Mouse (Mus musculus): ENCODE measurements around the gene Dcaf5.

Dcaf5 gene

DNA sequence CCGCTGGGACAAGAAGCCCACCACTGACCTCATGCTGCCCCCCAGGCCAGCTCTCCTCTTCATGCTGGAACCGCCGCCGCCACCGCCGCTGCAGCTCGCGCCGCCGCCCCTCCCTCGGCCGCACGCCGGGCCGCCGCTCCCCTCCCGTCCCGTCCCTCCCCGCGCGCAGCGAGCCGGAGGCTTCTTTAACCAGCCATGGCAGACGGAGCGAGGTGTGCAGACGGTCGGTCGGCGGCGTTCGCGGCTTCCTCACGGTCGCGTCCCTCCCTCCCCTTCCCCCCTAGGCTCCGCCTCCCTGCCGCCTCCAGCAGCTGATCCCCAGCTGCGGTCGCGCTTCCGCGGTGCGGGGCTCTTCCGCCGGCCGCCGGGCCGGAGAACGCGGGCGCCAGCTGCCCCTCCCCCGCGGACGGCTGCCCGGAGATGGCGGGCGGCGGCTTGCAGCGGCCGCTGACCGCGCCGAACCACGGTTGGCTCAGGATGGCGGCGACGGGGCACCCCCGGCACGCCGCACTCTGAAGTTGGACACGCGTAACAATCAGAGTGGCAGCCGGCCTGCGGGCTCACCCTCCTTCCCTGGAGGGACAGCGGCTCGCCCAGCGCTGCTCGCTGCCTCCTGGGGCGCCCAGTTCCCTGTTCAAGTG is at the start of gene Dcaf5:
Gene Dcaf5, minus strand, starts transcription at position 266 of the 641 bp plus-strand sequence.
- DNase-seq, result peak; percentile 86

DNA sequence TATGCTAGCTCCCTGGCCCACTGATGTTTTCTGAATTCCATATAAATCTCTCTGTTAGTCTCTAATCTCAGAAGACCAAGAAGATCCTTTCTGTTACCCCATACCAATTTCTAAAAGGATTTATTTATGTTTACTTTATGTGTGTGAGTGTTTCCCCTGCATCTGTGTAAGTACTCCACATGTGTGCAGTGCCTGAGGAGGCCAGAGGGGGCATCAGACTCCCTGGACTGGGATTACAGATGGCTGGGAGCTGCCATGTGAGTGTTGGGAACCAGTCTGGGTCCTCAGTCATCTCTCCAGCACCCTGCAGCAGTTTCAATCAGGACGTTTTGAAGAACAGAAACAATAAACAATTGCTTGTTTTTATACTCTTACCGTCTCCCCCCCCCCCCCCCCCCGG is 47.0 kb upstream of the Dcaf5 start:
- DNase-seq, result no peak

DNA sequence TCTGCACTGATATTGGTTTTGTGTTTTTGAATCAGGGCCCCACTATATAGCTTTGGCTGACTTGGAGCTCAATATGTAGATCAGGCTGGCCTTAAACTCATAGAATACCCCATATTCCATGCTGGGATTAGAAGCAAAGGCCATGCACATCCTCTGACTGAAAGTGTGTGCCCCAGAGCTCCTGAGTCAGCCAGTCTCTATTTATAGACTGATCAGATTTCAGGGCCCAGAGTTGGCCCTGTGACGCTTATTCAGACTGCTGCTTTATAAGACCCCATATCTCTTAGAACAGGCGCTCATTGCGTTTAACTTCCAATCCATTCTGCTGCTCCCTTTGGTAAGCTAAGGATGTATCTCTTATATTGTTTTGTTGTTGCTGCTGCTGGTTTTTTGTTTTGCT is 43.6 kb upstream of the Dcaf5 start:
- DNase-seq, result no peak

DNA sequence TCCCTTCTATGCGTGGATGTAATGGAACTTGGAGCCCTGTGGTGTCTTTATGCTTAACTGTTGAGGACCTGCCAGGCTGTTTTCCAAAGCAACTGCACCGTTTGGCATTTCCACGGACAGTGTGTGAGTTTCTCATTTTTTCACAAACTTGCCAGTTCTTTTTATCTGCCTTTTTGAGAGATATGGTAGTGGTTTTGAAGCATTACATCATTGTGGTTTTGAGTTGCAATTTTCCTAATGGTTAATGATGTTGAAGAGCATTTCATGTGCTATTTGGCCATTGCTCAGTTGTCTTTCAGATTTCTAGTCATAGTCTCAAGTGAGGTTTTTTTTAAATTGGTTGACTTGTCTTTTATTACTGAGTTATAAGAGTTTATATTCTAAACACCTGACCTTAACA is 37.3 kb upstream of the Dcaf5 start:
- DNase-seq, result no peak

DNA sequence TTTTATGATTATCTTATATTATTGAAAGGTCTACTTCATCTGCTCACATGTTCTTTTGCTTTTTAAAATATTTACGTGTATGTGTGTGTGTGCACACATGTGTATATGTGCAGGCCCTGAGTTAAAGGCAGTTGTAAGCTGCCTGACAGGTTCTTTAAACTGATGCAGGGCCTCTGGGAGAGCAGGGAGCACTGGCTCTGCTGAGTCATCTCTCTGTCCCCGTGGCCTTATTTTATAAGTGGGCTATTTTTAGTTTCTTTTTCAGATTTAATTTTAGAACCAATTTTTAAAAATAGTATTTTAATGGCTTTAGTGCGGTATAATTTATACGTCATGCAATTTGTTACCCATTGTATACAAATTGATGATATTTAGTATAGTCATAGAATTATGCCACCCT is 35.5 kb upstream of the Dcaf5 start:
- no peak for DNase-seq

DNA sequence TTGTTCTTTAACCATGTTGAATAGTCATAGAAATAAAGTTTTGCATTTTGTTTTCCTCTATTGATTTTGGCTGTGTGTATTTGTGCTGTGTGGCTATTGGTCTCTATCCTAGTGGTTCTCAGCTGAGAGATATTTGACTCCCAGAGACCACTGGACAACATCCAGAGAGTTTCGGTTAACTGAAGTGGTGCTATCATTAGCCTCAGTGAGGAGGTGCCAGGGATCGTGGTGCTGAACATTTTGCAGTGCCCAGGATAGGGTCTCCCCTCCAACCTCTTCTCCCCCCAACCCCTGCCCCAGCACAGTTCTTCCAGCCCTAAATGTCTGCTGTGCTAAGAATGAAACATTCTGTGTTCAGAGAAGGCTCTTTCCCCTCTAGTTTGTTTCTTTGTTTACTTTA is 33.8 kb upstream of the Dcaf5 start:
- no peak for DNase-seq

DNA sequence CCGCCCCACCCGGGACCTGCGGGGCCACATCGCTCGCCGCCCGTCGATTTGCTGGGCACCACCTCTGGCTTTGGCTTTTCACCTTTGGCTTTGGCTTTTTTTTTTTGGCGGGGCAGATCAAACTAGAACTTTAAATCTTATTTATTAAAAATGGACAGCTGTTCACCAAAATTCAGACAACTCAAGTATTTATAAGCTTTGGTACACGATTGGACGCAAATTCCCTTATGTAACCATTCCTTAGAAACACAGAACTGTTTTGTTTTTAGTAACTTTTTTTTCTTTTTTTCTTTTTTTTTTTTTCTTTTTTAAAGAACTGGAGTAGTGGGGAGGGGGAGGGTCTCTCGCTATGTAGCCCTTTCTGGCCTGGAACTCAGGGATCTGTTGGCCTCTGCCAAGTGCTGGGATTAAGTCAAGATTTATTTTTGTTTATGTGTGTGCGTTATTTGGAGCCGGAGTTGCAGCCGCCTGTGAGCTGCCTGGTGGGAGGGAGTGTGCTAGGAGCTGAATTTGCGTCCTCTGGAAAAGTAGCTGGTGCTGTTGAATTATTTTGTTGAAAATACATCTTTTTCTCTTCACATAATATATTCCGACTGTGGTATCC is 27.4 kb upstream of the Dcaf5 start:
- DNase-seq, result peak; percentile 13

DNA sequence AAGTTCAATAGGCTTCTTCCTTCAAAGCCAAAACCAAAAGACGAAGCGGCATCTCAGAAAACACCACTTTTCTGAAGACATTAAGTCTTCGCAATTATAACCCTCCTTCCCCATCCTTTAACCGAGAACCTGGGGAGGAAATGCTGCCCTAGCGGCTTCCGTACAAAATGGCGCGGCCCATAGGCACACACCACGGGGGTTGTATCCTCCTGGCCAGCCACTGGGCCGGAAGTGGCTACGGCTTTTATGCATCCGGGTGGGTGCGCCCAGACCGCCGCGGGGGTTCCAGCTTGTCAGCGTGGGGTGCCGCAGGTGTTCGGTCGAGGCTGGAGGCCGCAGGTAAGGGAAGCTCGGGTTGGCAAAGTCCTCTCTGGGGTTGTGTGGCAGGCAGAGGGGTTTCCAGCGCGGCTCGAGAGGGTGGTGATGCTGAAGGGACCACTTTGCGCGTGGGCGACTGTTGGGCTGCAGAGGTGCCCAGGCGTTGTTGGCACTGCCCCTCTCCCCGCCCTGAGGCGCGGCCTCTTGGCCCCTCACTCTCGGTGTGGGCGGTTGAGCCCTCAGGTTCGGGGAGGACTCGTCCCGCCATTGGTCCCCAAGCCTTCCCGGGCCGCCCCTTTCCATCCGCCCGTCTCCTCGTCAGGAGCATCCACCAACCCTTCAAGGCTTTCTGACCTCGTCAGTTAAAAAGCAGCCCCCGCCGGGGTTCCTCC is 26.7 kb upstream of the Dcaf5 start, which contains the start of gene Exd2:
Gene Exd2, plus strand, starts transcription at position 154 of the 710 bp plus-strand sequence.
- DNase-seq, result peak; percentile 95

DNA sequence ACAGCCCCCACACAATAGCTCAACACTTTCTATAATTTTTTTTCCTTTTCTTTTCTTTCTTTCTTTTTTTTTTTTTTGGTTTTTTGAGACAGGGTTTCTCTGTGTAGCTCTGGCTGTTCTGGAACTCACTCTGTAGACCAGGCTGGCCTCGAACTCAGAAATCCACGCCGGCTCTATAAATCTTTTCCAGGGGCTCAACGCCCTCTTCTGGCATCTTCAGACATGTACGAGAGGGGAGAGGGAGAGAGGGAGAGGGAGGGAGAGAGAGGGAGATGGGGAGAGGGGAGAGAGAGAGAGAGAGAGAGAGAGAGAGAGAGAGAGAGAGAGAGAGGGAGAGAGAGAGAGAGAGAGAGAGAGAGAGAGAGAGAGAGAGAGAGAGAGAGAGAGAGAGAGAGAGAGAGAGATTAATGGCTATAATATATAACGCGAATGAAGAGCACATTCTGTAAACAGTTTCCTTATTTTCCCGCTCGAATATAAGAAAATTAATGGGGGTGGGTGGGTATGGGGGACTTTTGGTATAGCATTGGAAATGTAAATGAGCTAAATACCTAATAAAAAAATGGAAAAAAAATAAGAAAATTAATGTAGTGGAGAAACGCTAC is 26.0 kb upstream of the Dcaf5 start:
- peak; percentile 12 for DNase-seq

DNA sequence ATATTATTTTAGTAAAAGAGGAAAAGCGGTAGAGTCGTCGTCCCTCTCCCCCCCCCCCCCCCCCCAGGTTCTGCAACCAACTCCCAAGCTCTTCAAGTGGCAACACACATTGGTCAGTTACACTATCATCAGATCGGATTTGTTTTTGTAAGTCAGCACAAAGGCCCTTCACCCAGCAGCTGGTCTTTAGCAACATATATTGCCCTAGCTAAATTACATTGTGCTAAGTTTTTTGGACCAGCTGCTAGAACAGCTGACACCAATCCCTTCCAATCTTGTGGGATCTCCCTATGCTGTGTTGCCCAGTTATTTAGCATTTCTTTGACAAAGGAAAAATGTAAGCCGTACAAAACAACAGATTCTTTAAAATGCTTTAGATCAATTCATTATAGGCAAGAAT is 21.6 kb upstream of the Dcaf5 start:
- no peak for DNase-seq

DNA sequence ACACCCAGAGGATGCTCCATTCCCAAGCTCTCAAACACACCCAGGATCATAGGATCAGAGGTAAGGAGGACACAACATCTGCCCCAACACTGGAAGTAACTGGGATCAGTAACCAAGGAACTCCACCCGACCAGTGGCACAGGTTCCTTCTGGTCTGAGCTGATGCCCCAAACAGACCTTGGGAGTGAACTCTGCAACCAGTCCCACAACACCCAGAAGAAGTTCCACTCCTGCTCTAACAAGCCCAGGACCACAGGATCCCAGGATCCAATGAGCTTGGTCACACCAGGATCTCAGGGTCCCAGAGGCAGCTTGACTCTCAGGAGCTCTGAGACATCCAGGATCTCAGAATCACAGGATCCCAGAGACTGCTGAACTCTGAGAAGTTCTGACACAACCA is 17.1 kb upstream of the Dcaf5 start:
- no peak for DNase-seq

DNA sequence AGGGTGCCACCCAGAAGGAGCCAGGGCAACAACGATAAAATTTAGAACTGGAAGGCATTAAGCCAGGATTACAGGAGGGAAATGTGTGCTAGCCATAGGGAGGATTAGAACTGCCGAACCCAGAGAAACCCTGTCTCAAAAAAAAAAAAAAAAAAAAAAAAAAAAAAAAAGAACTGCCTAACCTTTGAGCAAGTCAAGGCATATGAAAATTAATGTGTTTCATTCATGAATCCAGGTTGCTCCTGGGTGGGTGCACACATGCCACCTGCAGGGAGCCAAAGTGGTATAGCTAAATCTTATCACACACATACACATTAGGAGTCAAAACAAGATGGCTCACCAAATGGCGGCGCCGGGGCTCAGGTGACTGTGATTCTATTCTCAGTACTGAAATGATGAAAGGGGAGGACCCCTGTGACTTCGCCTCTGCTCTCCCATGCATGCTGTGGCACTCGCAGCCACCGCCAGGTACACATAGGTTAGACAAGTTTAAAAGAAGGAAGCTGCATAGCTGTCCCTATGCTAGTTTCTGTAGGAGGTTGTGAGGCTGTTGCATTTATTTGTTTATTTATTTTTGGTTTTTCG is 8.2 kb upstream of the Dcaf5 start:
- no peak for DNase-seq

DNA sequence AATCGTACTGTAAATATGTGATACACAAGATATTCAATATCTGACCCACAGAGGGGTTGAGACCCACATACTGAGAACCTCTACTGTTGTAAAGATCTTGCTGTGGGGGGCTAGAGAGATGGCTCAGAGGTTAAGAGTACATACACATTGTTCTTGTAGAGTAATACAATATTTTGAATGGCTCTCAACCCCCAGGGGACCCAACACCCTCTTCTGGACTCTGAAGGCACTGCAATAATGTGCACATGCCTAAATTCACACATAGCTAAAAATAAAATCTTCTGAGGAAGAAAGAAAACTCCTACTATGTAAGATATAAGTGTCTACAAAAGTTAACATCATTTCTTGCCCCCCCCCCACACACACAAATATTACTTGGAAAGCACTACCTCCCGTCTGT is 4.6 kb upstream of the Dcaf5 start:
- DNase-seq, result no peak

DNA sequence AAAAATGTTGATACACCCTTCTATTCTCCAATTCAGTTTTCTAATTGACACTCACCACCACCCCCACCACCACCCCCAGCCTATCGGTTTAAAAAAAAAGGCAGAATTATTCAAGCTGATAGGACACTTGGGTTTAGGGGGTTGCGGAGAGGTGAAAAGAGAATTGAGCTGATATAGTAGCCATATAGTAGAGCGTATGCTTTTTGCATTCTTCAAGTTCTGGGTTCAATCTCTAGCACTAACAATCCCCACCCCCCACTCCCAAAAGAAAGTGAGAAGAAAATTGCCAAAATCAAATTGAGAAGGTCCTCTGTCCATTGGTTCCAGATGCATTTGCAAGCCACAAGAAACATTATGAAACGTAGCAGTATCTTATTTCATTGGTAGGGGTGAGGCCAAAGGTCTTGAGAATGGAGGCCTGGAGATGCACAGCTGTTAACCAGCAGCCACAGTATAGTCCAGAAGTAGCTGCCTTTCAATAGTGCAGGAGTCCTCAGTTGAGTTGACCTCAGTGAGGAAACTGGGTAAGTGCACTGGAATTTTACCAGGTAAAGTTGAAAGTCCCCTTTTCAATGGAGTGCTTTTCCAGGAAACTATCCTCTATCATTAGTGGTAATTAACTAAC is 762 bp upstream of the Dcaf5 start:
- no peak for DNase-seq

DNA sequence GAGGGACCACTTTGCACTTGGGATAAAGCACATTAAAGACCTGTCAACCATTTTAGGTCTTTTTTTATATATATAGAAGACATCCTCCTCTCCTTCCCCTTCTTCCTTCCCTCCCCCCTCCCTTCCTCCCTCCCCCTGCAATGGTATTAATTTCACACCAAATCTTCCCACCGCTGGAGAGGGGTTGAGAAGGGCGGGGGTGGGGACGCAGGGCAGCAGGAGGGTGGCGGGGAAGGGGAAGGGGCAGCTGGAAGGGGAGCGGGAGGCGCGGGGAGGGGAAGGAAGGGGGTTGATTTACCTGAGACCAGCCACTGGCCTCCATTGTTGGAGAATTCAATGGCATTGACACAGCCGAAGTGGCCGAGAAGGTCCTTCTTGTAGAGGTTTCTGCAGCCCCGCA is 514 bp downstream of the Dcaf5 start:
- DNase-seq, result no peak

DNA sequence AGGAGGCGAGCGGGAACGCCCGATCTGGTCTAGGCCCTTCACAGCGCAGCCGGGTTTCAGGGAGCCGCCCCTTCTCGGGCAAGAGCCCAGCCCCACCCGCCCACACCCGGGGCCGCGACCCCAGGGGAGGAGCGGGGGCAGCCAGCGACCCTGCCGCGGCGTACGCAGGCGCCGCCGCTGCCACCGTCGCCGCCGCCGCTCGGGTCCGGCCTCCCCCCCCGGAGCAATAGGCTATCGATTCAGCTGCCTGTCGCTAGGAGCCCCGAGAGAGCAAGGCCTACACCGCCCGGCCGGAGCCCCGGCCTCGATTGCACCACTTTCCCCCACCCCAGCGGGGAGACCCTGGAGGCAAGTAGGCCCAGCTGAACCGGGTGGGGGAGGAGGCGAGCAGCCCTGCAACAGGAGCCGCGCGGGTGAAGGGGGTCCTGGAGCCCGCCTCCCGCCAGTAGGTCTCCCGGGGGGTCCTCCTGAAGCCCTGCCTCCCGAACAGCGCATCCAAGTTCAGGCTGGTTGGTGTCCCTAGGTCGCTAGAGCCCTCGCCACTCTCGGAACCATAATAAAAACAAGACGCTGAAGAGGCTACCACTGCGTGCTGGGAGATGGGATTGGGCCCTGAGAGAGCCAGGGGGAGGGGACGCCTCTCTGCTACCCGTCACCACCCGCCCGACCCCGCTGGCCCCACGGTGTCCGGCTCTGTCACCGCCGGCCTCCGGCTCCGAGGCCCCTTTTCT is 1.3 kb downstream of the Dcaf5 start:
- peak; percentile 67 for DNase-seq

DNA sequence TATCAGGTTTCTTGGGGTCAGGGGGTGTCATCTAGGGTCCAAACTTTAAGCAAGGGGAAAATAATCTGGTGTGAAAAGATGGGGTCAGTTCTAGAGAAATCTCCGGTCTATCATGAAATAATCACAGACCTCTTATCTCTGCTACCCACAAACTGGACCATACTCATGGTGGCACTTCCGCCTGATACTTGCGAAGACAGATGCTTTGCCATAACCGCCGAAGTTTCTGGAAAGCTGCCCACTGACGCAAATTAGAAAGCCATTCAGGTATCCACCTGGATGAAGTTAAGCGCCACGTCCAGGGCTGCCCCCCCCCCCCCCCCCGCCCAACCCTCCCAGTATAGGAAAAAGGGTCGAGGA is 1.8 kb downstream of the Dcaf5 start:
- no peak for DNase-seq

DNA sequence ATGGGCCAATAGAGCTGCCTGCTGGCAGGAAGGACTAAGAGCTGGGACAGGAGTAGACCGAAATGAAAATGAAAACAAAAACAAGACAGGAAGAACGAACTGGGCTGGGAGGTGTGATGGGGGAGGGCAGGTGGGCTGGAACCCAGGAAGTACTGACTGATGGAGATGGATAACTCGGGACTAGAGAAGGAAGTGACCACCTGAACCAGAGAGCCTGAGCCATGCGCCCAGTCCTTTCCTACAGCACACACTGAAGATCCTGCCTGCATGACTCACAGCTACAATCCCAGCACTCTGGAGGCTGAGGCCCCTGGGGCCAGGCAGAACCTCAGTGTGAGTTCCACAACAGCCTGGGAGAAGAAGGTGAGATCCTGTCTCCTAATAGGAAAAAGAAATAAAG is 3.1 kb downstream of the Dcaf5 start:
- DNase-seq, result no peak

DNA sequence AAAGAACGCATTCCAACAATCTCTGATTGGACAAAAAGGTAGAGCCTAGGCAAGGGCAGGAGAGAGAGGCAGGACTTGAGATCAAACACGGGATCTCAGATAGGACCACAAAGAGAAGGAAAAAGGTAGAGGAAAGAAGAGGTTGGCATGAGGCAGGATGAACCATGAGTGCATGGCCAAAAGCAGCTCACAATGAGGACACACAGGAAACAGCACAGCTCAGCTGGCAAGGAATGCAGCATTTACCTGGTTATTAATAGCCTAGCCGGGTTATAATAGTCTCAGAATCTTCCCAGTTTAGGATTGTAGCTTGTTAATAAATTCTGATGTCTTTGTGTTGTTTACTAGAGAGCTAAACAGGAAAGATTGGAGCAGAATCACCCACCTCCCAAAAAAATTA is 8.7 kb downstream of the Dcaf5 start:
- no peak for DNase-seq

DNA sequence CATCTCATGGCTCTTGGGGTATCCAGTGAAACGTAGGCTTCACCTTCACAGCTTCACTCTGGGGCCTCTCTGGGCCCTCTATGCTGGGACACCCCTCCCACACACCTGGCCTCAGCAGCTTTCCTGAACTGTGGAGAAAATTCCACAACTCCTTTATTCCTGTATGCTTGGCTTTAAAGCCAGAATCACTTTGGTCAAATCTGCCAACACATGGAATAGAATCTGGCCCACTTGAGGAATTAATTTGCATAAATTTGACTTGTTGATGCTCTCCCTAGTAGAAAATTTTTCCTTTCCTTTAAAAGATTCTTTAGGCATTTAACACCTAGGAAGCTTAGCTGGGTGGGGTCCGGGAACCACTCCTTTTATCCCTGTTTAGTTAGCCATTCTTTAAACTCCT is 21.3 kb downstream of the Dcaf5 start:
- DNase-seq, result no peak

DNA sequence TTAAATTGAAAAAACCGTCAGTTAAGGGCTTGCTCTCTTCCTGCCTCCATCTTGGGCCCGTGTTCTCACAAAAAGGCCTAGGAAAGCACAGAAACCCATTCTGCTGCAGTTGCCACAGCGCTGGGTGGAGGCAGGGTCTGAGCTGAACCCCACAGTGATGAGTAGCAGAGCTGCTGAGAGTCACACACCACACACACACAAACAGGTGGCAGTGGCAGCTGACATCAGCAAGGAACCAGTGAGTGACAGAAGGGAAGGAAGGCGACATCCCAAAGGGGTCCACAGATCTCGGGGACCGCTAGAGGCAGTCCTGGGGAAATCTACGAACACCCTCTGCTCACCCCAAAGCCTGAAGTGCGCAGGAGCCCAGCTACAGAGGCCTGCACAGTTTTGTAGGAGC is 25.5 kb downstream of the Dcaf5 start:
- no peak for DNase-seq

DNA sequence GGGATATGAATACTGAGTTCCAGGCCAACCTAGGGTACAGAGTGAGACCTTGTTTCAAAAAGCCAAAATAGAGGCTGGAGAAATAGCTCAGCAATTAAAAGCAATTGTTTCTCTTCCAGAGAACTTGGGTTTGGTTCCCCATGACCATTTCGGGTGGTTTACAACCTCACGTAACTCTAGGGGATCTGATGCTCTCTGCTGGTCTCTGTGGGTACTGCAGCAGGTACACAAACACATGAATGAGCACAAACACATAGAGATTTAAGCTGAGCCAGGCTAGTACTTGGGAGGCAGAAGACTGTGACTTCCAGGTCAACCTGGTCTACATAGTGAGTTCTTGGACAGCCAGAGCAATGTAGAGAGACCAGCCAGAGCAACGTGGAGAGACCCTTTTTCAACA is 28.6 kb downstream of the Dcaf5 start:
- DNase-seq, result no peak

DNA sequence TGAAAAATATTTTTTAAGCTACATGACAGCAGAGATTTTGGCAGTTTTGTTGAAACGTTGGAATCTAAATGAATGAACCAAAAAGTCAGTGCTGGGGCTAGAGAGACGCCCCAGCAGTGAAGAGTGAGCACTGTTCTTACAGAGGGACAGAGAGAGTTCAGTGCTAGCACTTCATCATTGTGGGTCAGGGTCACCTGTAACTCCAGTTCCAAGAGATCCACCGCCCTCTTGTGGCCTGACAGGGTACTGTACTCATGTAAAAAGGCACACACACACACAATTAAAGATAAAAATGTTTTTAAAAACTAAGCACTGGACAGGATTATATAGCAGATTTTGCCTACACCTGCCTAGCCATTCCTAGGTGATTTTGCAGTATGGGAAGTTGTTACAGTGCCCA is 29.8 kb downstream of the Dcaf5 start:
- no peak for DNase-seq

Data from right cerebral cortex, adult 18-20 months (tissue).